Mouse (Mus musculus) skeletal muscle tissue, adult 2 months (tissue): ENCODE measurements around the gene Cep170.
A peak's percentile ranks its signal among the peaks of the same experiment; 100 is the strongest.
"Not testable (repeated sequence)": the region's sequence is repeated elsewhere in the genome, so short reads cannot be mapped to it uniquely, and the experiment has no call there.

ENCODE experiments used
- DNase-seq: peaks from one replicate; pipeline ENCODE4 v3.0.0-alpha.2; 2012; ENCODE audit warnings: low read depth, low spot score

The Cep170 gene

GRCm38 (mm10) chr1:176814036-176814420 lies at the start of gene Cep170:
Gene Cep170, minus strand, starts transcription at chr1:176814067.
- peak; percentile 93 for DNase-seq

- DNase-seq = peak; percentile 64
These were observed 48.2 kb upstream of the Cep170 start for GRCm38 (mm10) chr1:176861981-176862644.

GRCm38 (mm10) chr1:176852813-176853590 lies 39.1 kb upstream of the Cep170 start:
- no peak for DNase-seq

- no peak for DNase-seq
These were observed 37.5 kb upstream of the Cep170 start for GRCm38 (mm10) chr1:176851401-176851800.

- no peak for DNase-seq
These were observed 35.5 kb upstream of the Cep170 start for GRCm38 (mm10) chr1:176849377-176849776.

GRCm38 (mm10) chr1:176848613-176849290 lies 34.9 kb upstream of the Cep170 start:
- no peak for DNase-seq

- peak; percentile 69 for DNase-seq
These were observed 33.4 kb upstream of the Cep170 start for GRCm38 (mm10) chr1:176847118-176847859.

- DNase-seq = no peak
These were observed 31.5 kb upstream of the Cep170 start for GRCm38 (mm10) chr1:176845082-176845977.

- DNase-seq = not testable (repeated sequence)
These were observed 22.7 kb upstream of the Cep170 start for GRCm38 (mm10) chr1:176836562-176836961.

GRCm38 (mm10) chr1:176835501-176836294 lies 21.8 kb upstream of the Cep170 start:
- DNase-seq = no peak

- DNase-seq = peak; percentile 69
These were observed 21.0 kb upstream of the Cep170 start for GRCm38 (mm10) chr1:176834880-176835279.

- DNase-seq = peak; percentile 73
These were observed 20.1 kb upstream of the Cep170 start for GRCm38 (mm10) chr1:176833948-176834347.

GRCm38 (mm10) chr1:176833257-176833656 lies 19.4 kb upstream of the Cep170 start:
- no peak for DNase-seq

- DNase-seq = no peak
These were observed 18.7 kb upstream of the Cep170 start for GRCm38 (mm10) chr1:176832607-176833006.

- DNase-seq = no peak
These were observed 18.2 kb upstream of the Cep170 start for GRCm38 (mm10) chr1:176832071-176832470.

GRCm38 (mm10) chr1:176828666-176829065 lies 14.8 kb upstream of the Cep170 start:
- DNase-seq = peak; percentile 84

GRCm38 (mm10) chr1:176827945-176828485 lies 14.1 kb upstream of the Cep170 start:
- DNase-seq = no peak

GRCm38 (mm10) chr1:176827365-176827764 lies 13.5 kb upstream of the Cep170 start:
- DNase-seq = peak; percentile 77

- no peak for DNase-seq
These were observed 13.1 kb upstream of the Cep170 start for GRCm38 (mm10) chr1:176826931-176827330.

GRCm38 (mm10) chr1:176826186-176826585 lies 12.3 kb upstream of the Cep170 start:
- no peak for DNase-seq
